Mouse (Mus musculus) small intestine, adult 2 months (tissue): ENCODE data around the gene Gm9117.
"Not testable (repeated sequence)": the region's sequence is repeated elsewhere in the genome, so short reads cannot be mapped to it uniquely, and the experiment has no call there.

ENCODE experiments used
- CTCF ChIP-seq: fragments of 200-500 bp; IDR thresholded peaks from 2 replicates; pipeline ENCODE4 v1.5.1; 2012; ENCODE audit warnings: low read depth, mild to moderate bottlenecking, control low read depth, inconsistent platforms, low read length, moderate library complexity, mixed read lengths; ENCODE audit not compliant: insufficient replicate concordance, insufficient read length; ENCODE audit errors: extremely low read depth
- POLR2A ChIP-seq: fragments of 200-500 bp; IDR thresholded peaks from 2 replicates; pipeline ENCODE4 v1.6.1; 2012; ENCODE audit warnings: low read depth, mild to moderate bottlenecking, control low read depth, inconsistent platforms, low read length, moderate library complexity

DNA sequence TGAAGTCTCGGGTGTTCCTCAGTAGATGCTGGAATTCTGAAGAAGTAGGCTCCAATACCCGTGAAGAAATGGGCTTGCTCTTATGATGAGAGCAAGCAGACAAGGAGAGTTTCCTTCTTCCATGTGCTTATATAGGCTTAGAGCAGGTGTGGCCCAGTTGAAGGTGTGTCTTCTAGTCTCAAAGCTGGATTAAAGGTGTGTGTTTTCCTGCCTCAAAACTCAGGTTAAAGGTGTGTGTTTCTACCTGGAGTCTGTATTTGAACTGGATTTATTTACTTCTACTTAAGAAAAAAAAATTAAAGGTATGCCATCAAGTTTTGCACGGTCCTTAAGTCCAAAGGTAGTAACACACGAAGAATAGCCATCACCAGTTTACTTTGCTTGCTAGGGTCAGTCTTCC is at the start of gene Gm9117:
- not testable (repeated sequence) for TF ChIP-seq POLR2A, CTCF
